Mouse (Mus musculus) hindbrain, embryonic 13.5 days (tissue): ENCODE measurements at regions not wholly inside any gene's neighbourhood (a gene's known extent, or its start where the extent isn't known, plus 50 kb on each side); places are given as distances from the start of the nearest gene placed in this dataset.

ENCODE experiments used
- ATAC-seq: fragments of 200-750 bp; cut with Nextera tagmentation; 2 replicates; pipeline ENCODE4 v1.8.0; 2017; ENCODE audit warnings: moderate TSS enrichment; ENCODE audit not compliant: low FRiP score
- H3K27ac ChIP-seq: fragments of 300-500 bp; sonication (generic); 2 replicates; pipeline ENCODE4 v1.5.1; 2015; ENCODE audit warnings: inconsistent platforms, mild to moderate bottlenecking, moderate library complexity
- H3K27me3 ChIP-seq: fragments of 300-500 bp; sonication (generic); 2 replicates; pipeline ENCODE4 v1.6.1; 2015; ENCODE audit warnings: mild to moderate bottlenecking, inconsistent platforms
- H3K36me3 ChIP-seq: fragments of 300-500 bp; sonication (generic); 2 replicates; pipeline ENCODE4 v1.6.1; 2015; ENCODE audit warnings: mild to moderate bottlenecking, inconsistent platforms
- H3K4me1 ChIP-seq: fragments of 300-500 bp; sonication (generic); replicated peaks from 2 replicates; pipeline ENCODE4 v1.6.1; 2015; ENCODE audit warnings: inconsistent platforms
- H3K4me2 ChIP-seq: fragments of 300-500 bp; sonication (generic); 2 replicates; pipeline ENCODE4 v1.6.1; 2015; ENCODE audit warnings: inconsistent platforms, mild to moderate bottlenecking, moderate library complexity
- H3K4me3 ChIP-seq: fragments of 300-500 bp; sonication (generic); 2 replicates; pipeline ENCODE4 v1.5.1; 2015; ENCODE audit warnings: mild to moderate bottlenecking, inconsistent platforms
- H3K9ac ChIP-seq: fragments of 300-500 bp; sonication (generic); 2 replicates; pipeline ENCODE4 v1.6.1; 2015; ENCODE audit warnings: mild to moderate bottlenecking, inconsistent platforms
- H3K9me3 ChIP-seq: fragments of 300-500 bp; sonication (generic); 2 replicates; pipeline ENCODE4 v1.6.1; 2016; ENCODE audit warnings: inconsistent platforms
- WGBS: fragments of 180-500 bp; shearing (Covaris S2); methylation state at CpG from one replicate; pipeline ENCODE4 v1.1.7; 2015; 5-methylcytosine and 5-hydroxymethylcytosine counted together

DNA sequence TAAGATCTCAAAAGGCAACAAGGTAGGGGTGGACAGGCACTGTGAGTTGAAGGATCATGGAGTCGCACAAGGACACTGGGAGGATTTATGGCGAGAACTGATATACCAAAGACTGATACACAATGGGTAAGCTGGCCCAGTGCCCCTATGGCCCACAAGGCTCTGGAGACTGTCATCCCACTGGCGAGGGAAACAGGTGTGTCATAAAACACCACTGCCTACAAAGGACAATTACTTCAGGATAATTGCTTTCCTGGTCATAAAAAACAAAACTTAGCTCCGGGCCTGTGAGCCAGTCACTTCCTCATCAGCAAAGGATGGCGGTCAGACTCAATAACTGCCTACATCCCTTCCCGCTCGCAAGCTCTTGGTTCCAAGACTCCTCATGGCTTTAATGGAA, 105.3 kb upstream of the Zfp703 start:
- Histone ChIP-seq H3K9me3 (peaks cover 4% of the 10 kb centered on the region; the same call in 1 of the 2 replicates), H3K4me1 (peaks cover 7% of the 10 kb centered on the region; the same call in 1 of the 2 replicates), H3K9ac (no peak overlapping the region), H3K27ac (no peak overlapping the region), H3K4me3 (no peak overlapping the region), H3K4me2 (no peak overlapping the region), H3K27me3 (peaks cover 4% of the 10 kb centered on the region; the same call in 1 of the 2 replicates), H3K36me3 (no peaks in the 10 kb centered on the region)
- 94% methylated on average over 7 of the region's 7 CpGs for WGBS
- no peak for ATAC-seq

DNA sequence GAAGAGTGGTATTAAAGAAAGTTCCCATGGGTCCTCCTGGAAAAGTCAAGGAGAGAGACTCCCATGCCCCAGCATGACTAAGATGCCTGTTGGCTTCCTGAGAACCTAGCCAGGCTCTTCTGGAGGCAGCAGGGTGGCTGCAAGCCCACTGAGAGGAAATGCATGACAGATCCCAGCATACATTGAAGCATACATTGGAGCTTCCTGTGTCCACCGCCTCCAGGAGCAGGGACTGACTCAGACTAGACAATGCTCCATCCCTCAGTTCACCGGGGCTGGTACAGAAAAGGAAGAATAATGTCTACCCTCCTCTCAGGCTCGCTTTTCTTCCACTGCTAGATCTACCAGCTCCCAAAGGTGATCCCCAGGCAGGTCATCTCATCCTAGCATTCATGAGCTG, 104.7 kb upstream of the Zfp703 start:
- no peak overlapping the region for H3K4me3 ChIP-seq
- WGBS, result 88% methylated on average over 3 of the region's 3 CpGs
- peaks cover 4% of the 10 kb centered on the region; the same call in 1 of the 2 replicates for H3K27me3 ChIP-seq
- no peak for ATAC-seq
- H3K36me3 ChIP-seq, result no peaks in the 10 kb centered on the region
- no peak overlapping the region for H3K4me2 ChIP-seq
- H3K9me3 ChIP-seq, result peaks cover 4% of the 10 kb centered on the region; the same call in 1 of the 2 replicates
- H3K4me1 ChIP-seq, result peaks cover 7% of the 10 kb centered on the region; the same call in 1 of the 2 replicates
- no peak overlapping the region for H3K9ac ChIP-seq
- no peak overlapping the region for H3K27ac ChIP-seq

DNA sequence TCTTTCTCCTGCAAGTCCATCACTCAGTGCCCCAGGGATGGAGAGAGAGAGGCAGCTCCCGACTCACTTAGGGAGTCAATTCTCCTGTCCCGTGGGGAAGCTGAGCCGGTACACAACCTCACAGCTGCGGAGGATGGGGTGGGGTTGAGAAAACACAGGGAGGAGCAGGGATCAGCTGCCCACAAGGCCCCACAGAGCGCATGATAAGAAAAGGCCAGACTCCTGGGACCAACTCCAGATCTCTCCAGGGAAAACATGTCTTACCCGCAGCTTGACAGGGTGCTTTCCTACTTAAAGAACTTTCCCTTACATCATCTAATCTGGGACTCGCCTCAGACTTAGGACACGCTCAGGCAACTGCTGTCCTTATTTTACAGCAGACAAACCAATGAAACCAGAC, 104.3 kb upstream of the Zfp703 start:
- Histone ChIP-seq H3K9ac (no peak overlapping the region), H3K27ac (no peak overlapping the region), H3K9me3 (peaks cover 4% of the 10 kb centered on the region; the same call in 1 of the 2 replicates), H3K4me1 (peaks cover 7% of the 10 kb centered on the region; the same call in 1 of the 2 replicates), H3K4me2 (no peak overlapping the region), H3K27me3 (peaks cover 4% of the 10 kb centered on the region; the same call in 1 of the 2 replicates), H3K4me3 (no peak overlapping the region), H3K36me3 (no peaks in the 10 kb centered on the region)
- no peak for ATAC-seq
- 71% methylated on average over 8 of the region's 8 CpGs for WGBS

DNA sequence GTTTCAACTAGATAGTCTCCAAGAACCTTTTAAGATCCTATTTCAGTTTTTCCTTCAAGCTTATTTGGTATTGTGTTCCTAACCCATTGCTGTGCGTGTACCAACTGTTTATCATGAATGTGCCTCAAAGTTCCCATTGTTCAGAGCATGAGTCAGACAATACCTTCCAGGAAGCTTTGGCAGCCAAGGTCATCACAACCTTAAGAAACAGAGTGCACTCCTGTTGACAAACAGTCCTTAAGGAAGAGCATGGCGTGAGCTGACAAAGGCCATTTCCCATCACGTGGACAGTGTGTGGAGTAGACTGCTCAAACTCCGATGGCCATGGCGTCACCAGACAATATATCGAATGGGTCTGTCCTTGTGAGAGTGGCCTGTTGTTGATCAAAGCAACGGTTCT, 96.9 kb upstream of the Zfp703 start:
- no peak overlapping the region for H3K9ac ChIP-seq
- no peak overlapping the region for H3K4me2 ChIP-seq
- ATAC-seq, result no peak
- H3K27ac ChIP-seq, result no peak overlapping the region
- peaks cover 6% of the 10 kb centered on the region; the same call in 1 of the 2 replicates for H3K27me3 ChIP-seq
- WGBS, result 70% methylated on average over 7 of the region's 7 CpGs
- H3K9me3 ChIP-seq, result no peaks in the 10 kb centered on the region
- H3K36me3 ChIP-seq, result no peaks in the 10 kb centered on the region
- H3K4me3 ChIP-seq, result no peak overlapping the region
- H3K4me1 ChIP-seq, result no peaks in the 10 kb centered on the region

GRCm38 (mm10) chr8:26881268-26882120, 95.6 kb upstream of the Zfp703 start:
- Histone ChIP-seq H3K9ac (no peak overlapping the region), H3K36me3 (no peaks in the 10 kb centered on the region), H3K4me3 (no peak overlapping the region), H3K4me1 (no peaks in the 10 kb centered on the region), H3K9me3 (no peaks in the 10 kb centered on the region), H3K27me3 (peaks cover 10% of the 10 kb centered on the region; the same call in 1 of the 2 replicates), H3K4me2 (no peak overlapping the region), H3K27ac (no peak overlapping the region)
- WGBS, result 88% methylated on average over 7 of the region's 7 CpGs
- ATAC-seq, result no peak

DNA sequence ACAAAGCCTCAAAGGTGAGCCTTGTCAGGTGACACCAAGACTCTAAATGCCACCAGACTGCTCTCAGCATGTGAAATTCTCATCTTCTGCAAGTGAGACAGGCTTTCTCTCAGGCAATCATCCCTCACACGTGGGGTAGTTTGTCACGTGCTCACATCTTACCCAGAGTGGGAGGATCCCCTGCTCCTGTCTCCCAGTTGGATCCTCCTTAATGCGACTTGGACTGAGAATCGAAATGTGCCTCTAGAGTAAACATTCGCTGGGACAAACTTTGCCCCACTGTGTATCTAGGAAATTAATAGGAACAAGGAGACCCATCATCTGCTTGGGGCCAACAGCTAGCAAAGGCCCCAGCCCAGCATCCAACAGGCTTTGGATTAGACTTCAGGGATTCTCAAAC, 94.5 kb upstream of the Zfp703 start:
- H3K4me3 ChIP-seq, result no peak overlapping the region
- H3K4me2 ChIP-seq, result no peak overlapping the region
- no peaks in the 10 kb centered on the region for H3K36me3 ChIP-seq
- H3K27me3 ChIP-seq, result peaks cover 15% of the 10 kb centered on the region; the same call in 1 of the 2 replicates
- H3K27ac ChIP-seq, result no peak overlapping the region
- no peaks in the 10 kb centered on the region for H3K4me1 ChIP-seq
- no peak overlapping the region for H3K9ac ChIP-seq
- no peak for ATAC-seq
- no peaks in the 10 kb centered on the region for H3K9me3 ChIP-seq
- WGBS, result 78% methylated on average over 5 of the region's 5 CpGs

DNA sequence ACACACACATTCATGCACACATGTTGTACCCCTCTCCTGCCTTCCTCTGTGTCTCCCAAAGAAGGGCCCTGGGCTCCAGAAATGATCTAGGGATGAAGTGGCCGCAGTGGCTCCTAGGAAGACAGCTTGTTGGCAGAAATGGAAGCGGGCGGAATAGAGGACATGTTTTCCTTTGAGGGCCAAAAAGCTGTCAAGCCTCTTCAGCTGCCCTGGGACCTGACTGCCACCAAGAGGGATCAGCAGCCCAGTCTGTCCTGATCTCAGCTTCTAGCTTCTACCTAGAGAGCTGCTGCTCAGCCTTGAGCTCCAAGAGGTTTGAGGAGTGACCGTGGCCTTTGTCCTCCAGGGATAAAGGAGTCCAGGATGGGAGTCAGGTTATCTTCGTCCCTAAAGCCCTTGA, 93.8 kb upstream of the Zfp703 start:
- no peak overlapping the region for H3K9ac ChIP-seq
- H3K27me3 ChIP-seq, result peaks cover 15% of the 10 kb centered on the region; the same call in 1 of the 2 replicates
- no peaks in the 10 kb centered on the region for H3K36me3 ChIP-seq
- H3K4me3 ChIP-seq, result no peak overlapping the region
- 91% methylated on average over 5 of the region's 5 CpGs for WGBS
- H3K9me3 ChIP-seq, result no peaks in the 10 kb centered on the region
- ATAC-seq, result no peak
- H3K27ac ChIP-seq, result no peak overlapping the region
- H3K4me1 ChIP-seq, result no peaks in the 10 kb centered on the region
- H3K4me2 ChIP-seq, result no peak overlapping the region

- no peak for ATAC-seq
- H3K9me3 ChIP-seq, result no peaks in the 10 kb centered on the region
- no peak overlapping the region for H3K9ac ChIP-seq
- no peak overlapping the region for H3K4me3 ChIP-seq
- 73% methylated on average over 6 of the region's 6 CpGs for WGBS
- H3K4me1 ChIP-seq, result peaks cover 3% of the 10 kb centered on the region; the same call in 1 of the 2 replicates
- no peak overlapping the region for H3K4me2 ChIP-seq
- H3K27me3 ChIP-seq, result peaks cover 15% of the 10 kb centered on the region; the same call in 1 of the 2 replicates
- H3K36me3 ChIP-seq, result no peaks in the 10 kb centered on the region
- no peak overlapping the region for H3K27ac ChIP-seq
These were observed 93.4 kb upstream of the Zfp703 start for GRCm38 (mm10) chr8:26883770-26884169.

GRCm38 (mm10) chr8:26884350-26884749, 92.8 kb upstream of the Zfp703 start:
- peaks cover 15% of the 10 kb centered on the region; the same call in 1 of the 2 replicates for H3K27me3 ChIP-seq
- no peak overlapping the region for H3K27ac ChIP-seq
- ATAC-seq, result no peak
- H3K9me3 ChIP-seq, result no peaks in the 10 kb centered on the region
- H3K4me3 ChIP-seq, result no peak overlapping the region
- no peaks in the 10 kb centered on the region for H3K36me3 ChIP-seq
- no peak overlapping the region for H3K4me2 ChIP-seq
- no peak overlapping the region for H3K9ac ChIP-seq
- H3K4me1 ChIP-seq, result peaks cover 7% of the 10 kb centered on the region
- WGBS, result 70% methylated on average over 13 of the region's 13 CpGs

DNA sequence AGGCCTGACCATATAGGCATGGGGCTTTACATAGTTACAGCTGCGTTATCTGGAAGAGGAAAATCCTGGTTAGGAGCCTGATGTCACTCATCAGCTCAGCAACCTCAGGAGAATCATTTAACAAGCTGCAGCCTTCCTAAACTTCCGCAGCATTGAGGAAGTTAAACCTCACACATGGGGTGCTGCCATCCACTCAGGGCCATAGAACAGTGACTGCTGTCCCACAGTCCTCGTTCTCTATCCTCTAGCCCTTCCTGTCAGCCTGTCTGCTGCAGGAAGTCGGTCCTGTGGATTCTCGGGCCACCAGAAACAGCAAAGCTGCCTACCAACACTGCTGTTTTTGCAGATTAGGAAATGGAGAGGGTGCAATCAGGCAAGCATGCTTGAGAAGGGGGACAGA, 91.8 kb upstream of the Zfp703 start:
- peaks cover 19% of the 10 kb centered on the region for H3K27me3 ChIP-seq
- H3K36me3 ChIP-seq, result no peaks in the 10 kb centered on the region
- 82% methylated on average over 5 of the region's 5 CpGs for WGBS
- H3K4me2 ChIP-seq, result no peak overlapping the region
- H3K4me3 ChIP-seq, result no peak overlapping the region
- ATAC-seq, result no peak
- H3K4me1 ChIP-seq, result peaks cover 7% of the 10 kb centered on the region
- H3K9me3 ChIP-seq, result no peaks in the 10 kb centered on the region
- no peak overlapping the region for H3K9ac ChIP-seq
- H3K27ac ChIP-seq, result no peak overlapping the region

DNA sequence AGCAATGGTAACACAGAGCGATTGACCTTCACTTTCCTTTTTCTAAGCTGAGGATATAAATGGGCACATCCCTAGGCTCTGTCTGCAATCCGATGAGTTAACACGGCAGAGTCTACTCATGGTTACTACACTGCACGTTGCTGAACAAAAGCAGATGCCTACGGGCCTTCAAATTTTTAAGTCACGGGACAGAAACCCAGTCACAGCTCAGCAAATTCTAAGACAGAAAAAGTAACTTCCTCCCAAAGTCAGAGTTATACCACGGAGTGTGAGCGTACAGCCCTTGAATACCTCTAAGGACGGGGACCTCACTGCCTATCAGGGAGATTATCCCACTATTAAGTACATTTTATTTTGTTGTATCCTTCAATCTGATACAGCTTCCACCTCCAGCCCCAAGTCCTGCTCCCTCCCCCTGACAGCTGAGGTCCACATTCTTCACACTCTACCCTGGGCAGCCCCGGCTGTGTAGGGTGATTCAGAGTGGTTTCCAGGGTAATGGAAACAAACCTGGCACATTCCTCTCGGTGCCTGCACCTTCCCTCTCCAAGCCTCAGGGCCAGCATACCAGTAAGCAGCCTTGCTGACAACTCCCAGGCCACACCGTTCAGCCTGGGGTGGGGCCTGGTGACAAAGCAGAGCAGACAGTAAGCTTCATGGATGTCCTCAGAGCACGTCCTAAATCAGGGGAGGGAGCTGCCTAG, 90.2 kb upstream of the Zfp703 start:
- Histone ChIP-seq H3K36me3 (no peaks in the 10 kb centered on the region), H3K27ac (no peak overlapping the region), H3K9ac (no peak overlapping the region), H3K27me3 (peaks cover 14% of the 10 kb centered on the region), H3K9me3 (no peaks in the 10 kb centered on the region), H3K4me1 (peaks cover 11% of the 10 kb centered on the region), H3K4me2 (no peak overlapping the region), H3K4me3 (no peak overlapping the region)
- WGBS, result 81% methylated on average over 13 of the region's 13 CpGs
- no peak for ATAC-seq

- 79% methylated on average over 5 of the region's 5 CpGs for WGBS
These were observed 89.6 kb upstream of the Zfp703 start for GRCm38 (mm10) chr8:26887551-26887950.

More at GRCm38 (mm10) chr8:26887551-26887950, 89.6 kb upstream of the Zfp703 start:
- H3K27ac ChIP-seq, result no peak overlapping the region
- no peak overlapping the region for H3K9ac ChIP-seq
- H3K27me3 ChIP-seq, result peaks cover 12% of the 10 kb centered on the region; the same call in 1 of the 2 replicates
- no peaks in the 10 kb centered on the region for H3K36me3 ChIP-seq
- no peak overlapping the region for H3K4me3 ChIP-seq
- H3K9me3 ChIP-seq, result no peaks in the 10 kb centered on the region
- H3K4me2 ChIP-seq, result no peak overlapping the region
- H3K4me1 ChIP-seq, result peaks cover 16% of the 10 kb centered on the region
- no peak for ATAC-seq
